Mouse (Mus musculus) central nervous system, embryonic 11.5 days (tissue): ENCODE results near the gene Ndufaf7. TPM values are rescaled to one million over a fixed set of nuclear protein-coding genes. Genes with fewer than 3 reads are reported as not detected.

Source experiments
- polyA plus RNA-seq: library from polyadenylated mRNA; depleted of rRNA; stranded (reverse); fragments of >200 nt; gene quantifications from 2 replicates; pipeline ENCODE4 v1.2.3, GENCODE M21; 2012; rRNA removed

The Ndufaf7 gene
- polyA plus RNA-seq: 29.7 and 31.2 TPM in 2 replicates

GRCm38 (mm10) chr17:78936466-78937228, at the start of gene Ndufaf7, which contains the start of gene Cebpz:
Ndufaf7 (plus strand) TSS chr17:78937136.
Cebpz (minus strand) TSS chr17:78937066.

GRCm38 (mm10) chr17:78906892-78907291, 30.0 kb upstream of the Ndufaf7 start, which contains the start of gene Sult6b1:
Sult6b1 (minus strand) TSS chr17:78906992.

GRCm38 (mm10) chr17:78916369-78916813, 20.5 kb upstream of the Ndufaf7 start, which contains the start of gene Cebpzos:
Cebpzos (plus strand) TSS chr17:78916500.

Other genes starting within 250 kb of the Ndufaf7 start
- 10.7 and 10.9 TPM in 2 replicates for gene Strn, start 199.9 kb upstream of the Ndufaf7 start, polyA plus RNA-seq
- gene Heatr5b, start 101.8 kb upstream of the Ndufaf7 start, polyA plus RNA-seq: 20.7 and 22.4 TPM in 2 replicates
- 29.7 and 52.8 TPM in 2 replicates for gene Gpatch11, start 101.6 kb upstream of the Ndufaf7 start, polyA plus RNA-seq
- 4.2 and 7.0 TPM in 2 replicates for gene Eif2ak2, start 54.6 kb upstream of the Ndufaf7 start, polyA plus RNA-seq
- 0.16 TPM in 1 of 2 replicates, not detected in the other for gene Sult6b1, start 30.1 kb upstream of the Ndufaf7 start, polyA plus RNA-seq
- 40.7 and 52.9 TPM in 2 replicates for gene Cebpzos, start 20.6 kb upstream of the Ndufaf7 start, polyA plus RNA-seq
- 34.6 and 48.1 TPM in 2 replicates for gene Cebpz, start 70 bp upstream of the Ndufaf7 start, polyA plus RNA-seq
- 39.9 and 50.3 TPM in 2 replicates for gene Prkd3, start 83.7 kb downstream of the Ndufaf7 start, polyA plus RNA-seq
- gene Qpct, start 114.8 kb downstream of the Ndufaf7 start, polyA plus RNA-seq: 3.1 and 4.2 TPM in 2 replicates